20 mouse cellular contexts compared by ENCODE assay signal in genomic region chr10:35714266-35714665, GRCm38 (mm10).
"Had no signal": no experiment of that assay in that cellular context is flagged by ENCODE, and none has a peak within 500 bp of the region (broad histone marks: within the 10 kb centered on the region; RNA-seq: fewer than 3 reads in every experiment).

No protein-coding gene starts in this region.

- H3K4me3 ChIP-seq: limb, embryonic 12.5 days; limb, embryonic 15.5 days; midbrain, embryonic 12.5 days; midbrain, embryonic 15.5 days; neural tube, embryonic 12.5 days; neural tube, embryonic 15.5 days had no signal

- ATAC-seq: liver, postnatal 0 days; midbrain, embryonic 15.5 days had no signal

- DNase-seq: kidney, adult 18-20 months; kidney, adult 9 months; kidney, postnatal 14 days; kidney, postnatal 4 days; left cerebral cortex, postnatal 4 days; liver, postnatal 0 days; right cerebral cortex, adult 18-20 months; right cerebral cortex, postnatal 14 days; thymus, adult 2 months; thymus, postnatal 14 days; thymus, postnatal 4 days had no signal

- H3K9ac ChIP-seq: limb, embryonic 12.5 days; limb, embryonic 15.5 days; liver, embryonic 14.5 days; liver, postnatal 0 days; midbrain, embryonic 12.5 days; midbrain, embryonic 15.5 days; neural tube, embryonic 12.5 days; neural tube, embryonic 15.5 days had no signal

- H3K27ac ChIP-seq: limb, embryonic 12.5 days; limb, embryonic 15.5 days; liver, embryonic 14.5 days; macrophage; midbrain, embryonic 12.5 days; midbrain, embryonic 15.5 days; neural tube, embryonic 12.5 days; neural tube, embryonic 15.5 days had no signal

- H3K4me1 ChIP-seq: limb, embryonic 12.5 days; limb, embryonic 15.5 days; midbrain, embryonic 12.5 days; midbrain, embryonic 15.5 days; neural tube, embryonic 12.5 days; neural tube, embryonic 15.5 days had no signal

- H3K36me3 ChIP-seq: limb, embryonic 12.5 days; limb, embryonic 15.5 days; midbrain, embryonic 12.5 days; midbrain, embryonic 15.5 days; neural tube, embryonic 12.5 days; neural tube, embryonic 15.5 days had no signal

- H3K9me3 ChIP-seq: limb, embryonic 12.5 days; limb, embryonic 15.5 days; midbrain, embryonic 12.5 days; midbrain, embryonic 15.5 days; neural tube, embryonic 12.5 days; neural tube, embryonic 15.5 days had no signal

- H3K27me3 ChIP-seq: limb, embryonic 12.5 days; limb, embryonic 15.5 days; midbrain, embryonic 12.5 days; midbrain, embryonic 15.5 days; neural tube, embryonic 12.5 days; neural tube, embryonic 15.5 days had no signal

- H3K4me2 ChIP-seq: limb, embryonic 12.5 days; limb, embryonic 15.5 days; liver, embryonic 11.5 days; midbrain, embryonic 12.5 days; midbrain, embryonic 15.5 days; neural tube, embryonic 12.5 days; neural tube, embryonic 15.5 days had no signal
